Mouse (Mus musculus): ENCODE data around the gene Rita1. TPM values are rescaled to one million over a fixed set of nuclear protein-coding genes. Genes with fewer than 3 reads are reported as not detected.

Rita1 gene
- total RNA-seq, 1 experiment from 2014 or later: 1.8 TPM

DNA sequence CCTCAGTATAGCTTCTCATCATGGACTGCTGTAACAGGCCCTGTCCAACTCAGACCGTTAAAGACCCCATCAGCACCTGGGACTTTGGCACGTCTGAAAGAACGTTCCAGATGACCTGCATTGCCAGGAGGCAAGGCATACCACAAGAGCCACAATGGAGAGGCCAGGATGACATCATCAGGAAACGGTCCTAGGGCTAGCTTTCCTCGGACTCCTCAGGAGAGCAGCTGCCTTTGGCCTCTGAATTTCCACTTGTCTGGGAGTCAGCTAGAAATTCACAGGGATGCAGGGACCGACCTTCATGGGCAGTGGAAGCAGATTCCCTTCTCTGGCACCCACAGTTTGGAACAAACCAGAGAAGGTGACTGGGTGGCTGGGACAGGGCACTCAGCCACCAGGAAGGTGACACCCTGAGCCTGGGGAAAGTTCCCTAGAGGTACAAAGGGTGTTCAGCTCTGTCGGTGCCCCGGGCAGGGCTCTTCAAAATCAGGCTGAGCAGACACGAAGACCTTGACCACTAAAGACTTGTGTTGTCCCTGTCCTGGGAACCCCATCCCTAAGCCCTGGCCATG lies 45.6 kb downstream of the Rita1 start:
- no peak for ATAC-seq (replicated peaks in 1 of 2; ENCODE audit: insufficient read depth in 1 of 2, low FRiP score in 2 of 2, low TSS enrichment in 1 of 2, low read depth in 1 of 2, poor library complexity in 2 of 2, severe bottlenecking in 2 of 2)

DNA sequence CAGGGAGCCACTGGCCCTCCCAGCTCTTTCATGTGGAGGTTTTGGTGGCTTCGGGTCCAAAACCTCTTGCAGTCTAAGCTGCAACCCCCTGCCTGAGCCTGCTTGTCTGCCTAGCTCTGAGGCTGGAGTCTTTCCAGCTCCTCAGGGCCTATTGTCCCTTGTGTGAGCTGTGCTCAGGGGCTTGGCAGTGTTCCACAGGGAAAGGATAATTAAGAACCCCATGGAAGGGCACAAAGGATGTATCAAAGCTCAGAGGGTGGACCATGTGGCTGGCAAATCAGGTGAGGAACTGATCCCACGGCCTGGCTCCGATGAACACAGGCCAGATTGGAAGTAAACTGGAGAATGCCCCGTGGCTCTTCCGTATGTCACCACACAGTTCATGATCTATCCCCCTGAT lies 46.3 kb downstream of the Rita1 start:
- no peak for ATAC-seq (replicated peaks in 1 of 2; ENCODE audit: insufficient read depth in 1 of 2, low FRiP score in 2 of 2, low TSS enrichment in 1 of 2, low read depth in 1 of 2, poor library complexity in 2 of 2, severe bottlenecking in 2 of 2)

DNA sequence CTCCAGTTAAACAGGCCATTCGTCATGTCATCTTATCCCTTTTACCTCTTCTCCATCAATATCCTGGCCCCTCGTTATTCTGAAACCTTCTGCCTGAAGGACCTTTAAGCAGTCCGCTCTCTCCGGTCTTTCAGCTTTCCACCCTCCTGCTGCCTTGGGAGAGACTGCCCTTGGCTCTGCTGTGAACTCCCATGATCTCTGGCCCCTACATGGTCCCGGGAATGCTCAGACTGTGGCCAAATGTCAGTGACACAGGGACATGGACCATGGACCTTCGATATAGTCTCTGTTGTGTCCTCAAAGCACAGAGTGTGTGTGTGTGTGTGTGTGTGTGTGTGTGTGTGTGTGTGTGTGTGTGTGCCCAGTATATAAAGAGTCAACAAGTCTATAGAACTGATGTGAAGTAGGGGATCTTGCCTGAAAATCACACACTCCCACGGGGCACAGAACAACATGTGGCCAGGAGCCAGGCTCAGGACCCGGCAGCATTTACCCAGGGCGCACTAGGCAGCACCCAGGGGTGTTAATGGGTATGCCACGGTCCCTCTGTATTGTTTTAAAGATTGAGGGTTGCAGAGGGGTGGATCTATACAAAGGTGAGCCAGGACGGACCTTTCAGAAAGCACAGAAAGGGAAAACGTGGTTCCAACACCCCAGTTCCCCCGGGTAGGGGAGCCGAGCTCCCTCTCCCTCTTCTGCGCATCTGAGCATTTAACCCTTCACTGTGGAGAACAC lies 47.1 kb downstream of the Rita1 start:
- no peak for ATAC-seq (replicated peaks in 1 of 2; ENCODE audit: insufficient read depth in 1 of 2, low FRiP score in 2 of 2, low TSS enrichment in 1 of 2, low read depth in 1 of 2, poor library complexity in 2 of 2, severe bottlenecking in 2 of 2)

- no peak for ATAC-seq (replicated peaks in 1 of 2; ENCODE audit: insufficient read depth in 1 of 2, low FRiP score in 2 of 2, low TSS enrichment in 1 of 2, low read depth in 1 of 2, poor library complexity in 2 of 2, severe bottlenecking in 2 of 2)
Measured at GRCm38 (mm10) chr5:120563914-120564311, 48.5 kb downstream of the Rita1 start.

DNA sequence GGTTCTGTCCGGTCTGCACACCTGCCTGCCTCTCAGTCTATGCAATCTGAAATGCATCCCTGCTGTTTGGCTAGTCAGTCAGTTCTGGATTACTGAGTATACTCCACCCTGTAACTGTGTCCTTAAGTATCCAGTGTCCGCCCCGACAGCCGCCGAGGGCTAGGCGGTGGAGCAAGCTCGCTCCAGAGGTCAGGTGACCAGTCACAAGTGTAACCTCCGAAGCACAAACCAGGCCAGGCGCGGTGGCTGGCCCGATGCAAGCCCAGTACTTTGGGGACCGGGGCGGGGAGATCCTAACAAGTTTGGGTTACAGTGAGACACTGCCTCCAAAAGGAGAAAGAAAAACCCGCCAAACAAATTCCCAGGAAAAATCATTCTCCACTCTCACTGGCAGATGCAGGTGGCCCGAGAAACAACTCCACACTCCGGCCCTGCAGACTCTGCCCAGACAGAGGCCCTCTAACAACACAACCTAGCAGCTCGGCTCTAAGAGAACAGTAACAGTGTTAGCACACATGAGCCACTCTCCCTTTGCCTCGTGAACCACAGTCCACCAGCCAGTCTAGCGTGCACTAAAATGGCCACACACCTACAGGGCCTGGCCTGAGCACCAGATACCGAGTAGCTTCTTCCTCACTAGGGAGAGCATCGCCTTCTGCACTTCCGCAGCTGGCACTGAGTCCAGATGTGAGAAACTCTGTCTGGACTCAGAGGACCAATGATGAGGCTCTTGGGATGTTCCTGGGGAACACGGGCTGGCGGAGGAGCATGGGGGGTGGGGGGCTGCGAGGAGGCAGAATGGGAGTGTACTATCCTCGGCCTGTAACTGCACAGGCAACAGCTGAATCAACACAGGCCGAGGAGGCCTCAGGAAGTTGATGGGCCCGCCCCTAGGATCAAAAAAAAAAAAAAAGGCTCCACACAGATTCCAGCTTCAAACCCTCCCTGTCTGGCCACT lies 49.2 kb downstream of the Rita1 start:
- ATAC-seq (replicated peaks in 1 of 2; ENCODE audit: insufficient read depth in 1 of 2, low FRiP score in 2 of 2, low TSS enrichment in 1 of 2, low read depth in 1 of 2, poor library complexity in 2 of 2, severe bottlenecking in 2 of 2): no peak

GRCm38 (mm10) chr5:120560616-120561311 lies 51.6 kb downstream of the Rita1 start:
- peak; percentile 59 to 70 for ATAC-seq (replicated peaks in 1 of 2; ENCODE audit: insufficient read depth in 1 of 2, low FRiP score in 2 of 2, low TSS enrichment in 1 of 2, low read depth in 1 of 2, poor library complexity in 2 of 2, severe bottlenecking in 2 of 2)

DNA sequence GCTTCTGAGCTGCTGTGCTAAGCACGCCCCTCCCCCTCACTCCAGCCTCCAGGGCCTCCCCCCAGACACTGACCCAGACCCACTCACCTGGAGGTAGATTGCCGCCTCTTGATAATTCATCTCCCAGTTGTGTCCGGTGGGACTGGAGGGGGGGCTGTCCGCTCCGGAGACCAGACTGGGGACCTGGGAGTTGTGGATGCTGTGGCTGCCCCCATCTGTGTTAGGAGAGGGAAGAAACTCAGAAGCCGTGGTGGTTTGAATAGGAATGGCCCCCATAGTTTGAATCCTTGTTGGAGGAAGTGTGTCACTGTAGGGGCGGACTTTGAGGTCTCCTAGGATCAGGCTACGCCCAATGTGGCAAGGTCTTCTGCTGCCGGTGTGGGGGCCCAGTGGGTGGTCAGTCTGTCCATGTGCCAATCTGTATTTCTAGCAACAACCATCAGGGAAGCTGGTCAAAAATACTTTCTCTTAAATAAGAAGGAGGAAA lies 52.2 kb downstream of the Rita1 start:
- ATAC-seq (replicated peaks in 1 of 2; ENCODE audit: insufficient read depth in 1 of 2, low FRiP score in 2 of 2, low TSS enrichment in 1 of 2, low read depth in 1 of 2, poor library complexity in 2 of 2, severe bottlenecking in 2 of 2): peak in 1 of 2 experiments; percentile 40; a peak in 2 of 4 replicates

DNA sequence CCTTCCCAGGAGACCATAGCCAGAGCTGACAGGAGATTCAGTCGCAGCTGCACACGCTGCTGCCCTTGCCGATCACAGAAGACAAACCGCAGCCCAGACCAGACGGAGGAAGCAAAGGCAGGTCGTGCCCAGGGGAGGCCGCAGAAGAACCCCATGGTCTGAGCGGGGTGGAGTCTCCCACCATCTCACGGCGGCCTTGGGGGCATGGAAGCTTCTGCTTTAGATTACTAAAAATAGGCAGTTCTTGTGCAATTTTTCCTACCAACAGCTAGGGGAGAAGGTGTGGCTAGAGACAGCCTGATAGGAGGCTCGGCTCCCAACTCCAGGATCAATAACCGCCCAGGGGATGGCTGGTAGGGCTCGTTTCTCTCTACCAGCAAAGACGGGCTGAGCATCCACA lies 53.6 kb downstream of the Rita1 start:
- ATAC-seq (replicated peaks in 1 of 2; ENCODE audit: insufficient read depth in 1 of 2, low FRiP score in 2 of 2, low TSS enrichment in 1 of 2, low read depth in 1 of 2, poor library complexity in 2 of 2, severe bottlenecking in 2 of 2): peak; percentile 55 to 77

- ATAC-seq (replicated peaks in 1 of 2; ENCODE audit: insufficient read depth in 1 of 2, low FRiP score in 2 of 2, low TSS enrichment in 1 of 2, low read depth in 1 of 2, poor library complexity in 2 of 2, severe bottlenecking in 2 of 2): no peak
Measured at GRCm38 (mm10) chr5:120558041-120558440, 54.3 kb downstream of the Rita1 start.

GRCm38 (mm10) chr5:120555871-120556270 lies 56.5 kb downstream of the Rita1 start:
- ATAC-seq (replicated peaks in 1 of 2; ENCODE audit: insufficient read depth in 1 of 2, low FRiP score in 2 of 2, low TSS enrichment in 1 of 2, low read depth in 1 of 2, poor library complexity in 2 of 2, severe bottlenecking in 2 of 2): no peak

DNA sequence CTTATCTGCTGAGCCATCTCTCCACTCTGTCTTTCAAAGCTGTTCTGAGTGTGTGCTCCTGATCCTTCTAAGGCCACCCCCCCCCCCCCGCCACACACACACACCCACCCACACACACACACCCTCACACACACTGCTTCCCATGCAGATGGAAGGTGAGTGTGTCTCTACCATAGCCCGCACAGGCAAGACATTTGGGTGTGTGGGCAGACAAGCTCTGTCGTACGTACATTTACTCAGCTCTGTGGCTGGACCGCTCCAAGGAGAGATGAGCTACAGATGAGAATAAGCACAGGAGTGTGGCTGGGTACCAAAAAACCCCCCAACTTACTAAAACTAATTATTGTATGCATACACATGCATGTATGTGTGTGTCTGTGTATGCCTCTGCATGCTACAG lies 61.7 kb downstream of the Rita1 start:
- no peak for ATAC-seq (replicated peaks in 1 of 2; ENCODE audit: insufficient read depth in 1 of 2, low FRiP score in 2 of 2, low TSS enrichment in 1 of 2, low read depth in 1 of 2, poor library complexity in 2 of 2, severe bottlenecking in 2 of 2)

GRCm38 (mm10) chr5:120550137-120550536 lies 62.3 kb downstream of the Rita1 start:
- no peak for ATAC-seq (replicated peaks in 1 of 2; ENCODE audit: insufficient read depth in 1 of 2, low FRiP score in 2 of 2, low TSS enrichment in 1 of 2, low read depth in 1 of 2, poor library complexity in 2 of 2, severe bottlenecking in 2 of 2)

GRCm38 (mm10) chr5:120548236-120548850 lies 64.0 kb downstream of the Rita1 start:
- ATAC-seq (replicated peaks in 1 of 2; ENCODE audit: insufficient read depth in 1 of 2, low FRiP score in 2 of 2, low TSS enrichment in 1 of 2, low read depth in 1 of 2, poor library complexity in 2 of 2, severe bottlenecking in 2 of 2): no peak

Other genes starting within 250 kb of the Rita1 start
- gene Lhx5, start 180.9 kb downstream of the Rita1 start, total RNA-seq (2017): not detected in 2 replicates
- 9.1 and 26.1 TPM in 2 replicates for gene Sdsl, start 139.8 kb downstream of the Rita1 start, total RNA-seq (2017)
- not detected in 2 replicates for gene Sds, start 136.1 kb downstream of the Rita1 start, total RNA-seq (2017)
- gene Plbd2, start 109.0 kb downstream of the Rita1 start, total RNA-seq (2017): 7.4 and 7.9 TPM in 2 replicates
- gene Slc8b1, start 101.4 kb downstream of the Rita1 start, total RNA-seq (2017): 8.4 and 13.2 TPM in 2 replicates
- gene Tpcn1, start 23.9 kb downstream of the Rita1 start, total RNA-seq (2017): 7.3 and 9.8 TPM in 2 replicates
- gene Iqcd, start 23.6 kb downstream of the Rita1 start, total RNA-seq (2017): not detected in 2 replicates
- gene Ddx54, start 150 bp upstream of the Rita1 start, total RNA-seq (2017): 46.9 and 52.5 TPM in 2 replicates
- not detected in 2 replicates for gene Cfap73, start 21.6 kb upstream of the Rita1 start, total RNA-seq (2017)
- 2.9 and 3.4 TPM in 2 replicates for gene Rasal1, start 36.2 kb upstream of the Rita1 start, total RNA-seq (2017)
- gene Dtx1, start 99.3 kb upstream of the Rita1 start, total RNA-seq (2017): not detected in 2 replicates
- gene Oas2, start 137.3 kb upstream of the Rita1 start, total RNA-seq (2017): 3.7 and 6.8 TPM in 2 replicates
- 8.6 and 13.6 TPM in 2 replicates for gene Oas3, start 165.1 kb upstream of the Rita1 start, total RNA-seq (2017)
- gene Oas1e, start 182.9 kb upstream of the Rita1 start, total RNA-seq (2017): 0.19 and 0.30 TPM in 2 replicates
- 2.0 and 10.4 TPM in 2 replicates for gene Oas1c, start 199.9 kb upstream of the Rita1 start, total RNA-seq (2017)
- gene Oas1f, start 234.8 kb upstream of the Rita1 start, total RNA-seq (2017): not detected in 2 replicates
- not detected in 2 replicates for gene Oas1h, start 248.8 kb upstream of the Rita1 start, total RNA-seq (2017)